Mouse (Mus musculus) hindbrain, embryonic 11.5 days (tissue): ENCODE data around the gene Arhgef6. TPM values are rescaled to one million over a fixed set of nuclear protein-coding genes. Genes with fewer than 3 reads are reported as not detected.

Source experiments
- ATAC-seq: fragments of 200-750 bp; cut with Nextera tagmentation; 2 replicates; pipeline ENCODE4 v1.8.0; 2017; ENCODE audit warnings: mild to moderate bottlenecking, moderate TSS enrichment, moderate library complexity; ENCODE audit not compliant: low FRiP score
- DNase-seq: peaks from one replicate; pipeline ENCODE4 v3.0.0-alpha.2; 2015; ENCODE audit warnings: low spot score
- H3K27ac ChIP-seq: fragments of 300-500 bp; sonication (generic); 2 replicates; pipeline ENCODE4 v1.5.1; 2014; ENCODE audit warnings: mild to moderate bottlenecking, low read depth, low read length
- H3K27me3 ChIP-seq: fragments of 300-500 bp; sonication (generic); 2 replicates; pipeline ENCODE4 v1.6.1; 2014; ENCODE audit warnings: mild to moderate bottlenecking, low read length, moderate library complexity, mixed read lengths; ENCODE audit not compliant: control insufficient read depth, insufficient read depth
- H3K36me3 ChIP-seq: fragments of 300-500 bp; sonication (generic); 2 replicates; pipeline ENCODE4 v1.6.1; 2014; ENCODE audit warnings: mild to moderate bottlenecking, low read length, moderate library complexity, mixed read lengths; ENCODE audit not compliant: control insufficient read depth, insufficient read depth
- H3K4me1 ChIP-seq: fragments of 300-500 bp; sonication (generic); replicated peaks from 2 replicates; pipeline ENCODE4 v1.6.1; 2014; ENCODE audit warnings: low read length, mixed read lengths; ENCODE audit not compliant: control insufficient read depth, insufficient read depth
- H3K4me2 ChIP-seq: fragments of 300-500 bp; sonication (generic); replicated peaks from 2 replicates; pipeline ENCODE4 v1.6.1; 2014; ENCODE audit warnings: mild to moderate bottlenecking, low read depth, low read length
- H3K4me3 ChIP-seq: fragments of 300-500 bp; sonication (generic); 2 replicates; pipeline ENCODE4 v1.5.1; 2014; ENCODE audit warnings: low read depth, low read length
- H3K9ac ChIP-seq: fragments of 300-500 bp; sonication (generic); 2 replicates; pipeline ENCODE4 v1.6.1; 2014; ENCODE audit warnings: low read depth, low read length
- H3K9me3 ChIP-seq: fragments of 300-500 bp; sonication (generic); 2 replicates; pipeline ENCODE4 v1.6.1; 2016; ENCODE audit warnings: low read length; ENCODE audit not compliant: control insufficient read depth
- WGBS: fragments of 180-500 bp; shearing (Covaris S2); extraction: QIAGEN DNeasy Blood & Tissue Kit; methylation state at CpG from one replicate; pipeline ENCODE4 v1.1.7; 2014; 5-methylcytosine and 5-hydroxymethylcytosine counted together
- polyA plus RNA-seq: library from polyadenylated mRNA; unstranded; fragments of >200 nt; fragmentation: Nextera tagmentation; extraction: Ambion mirVana; gene quantifications from 2 replicates; pipeline ENCODE4 v1.2.1, GENCODE M21; 2014

Gene Arhgef6
- polyA plus RNA-seq, 1 experiment from 2014 or later, result 14.5 TPM

DNA sequence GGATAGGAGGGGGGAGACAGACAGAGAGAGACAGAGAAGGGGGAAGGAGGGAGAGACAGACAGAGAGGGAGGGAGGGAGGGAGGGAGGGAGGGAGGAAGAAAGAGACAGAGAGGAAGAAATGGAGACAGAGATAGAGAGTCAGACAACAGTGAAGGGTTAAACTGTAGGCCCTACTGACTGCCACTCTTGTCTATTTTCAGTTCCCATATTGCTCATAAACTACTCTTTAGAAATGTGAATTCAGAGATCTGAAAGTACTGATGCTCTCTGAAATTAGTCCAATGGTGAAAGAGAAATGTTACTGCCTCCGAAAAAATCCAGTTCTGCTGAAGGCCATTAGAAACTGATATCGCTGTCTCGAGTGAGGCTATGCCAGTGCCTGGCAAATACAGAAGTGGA is 56.3 kb downstream of the Arhgef6 start:
- 96% methylated on average over 3 of the region's 3 CpGs for WGBS
- Histone ChIP-seq H3K27ac (no peak overlapping the region), H3K9ac (no peak overlapping the region), H3K9me3 (no peaks in the 10 kb centered on the region), H3K27me3 (no peaks in the 10 kb centered on the region), H3K4me3 (no peak overlapping the region), H3K36me3 (no peaks in the 10 kb centered on the region), H3K4me1 (no peaks in the 10 kb centered on the region), H3K4me2 (no peak overlapping the region)
- no peak for DNase-seq
- no peak for ATAC-seq

GRCm38 (mm10) chrX:57277560-57278335 is 60.8 kb downstream of the Arhgef6 start:
- Histone ChIP-seq H3K4me2 (no peak overlapping the region), H3K27me3 (no peaks in the 10 kb centered on the region), H3K4me1 (no peaks in the 10 kb centered on the region), H3K27ac (no peak overlapping the region), H3K9me3 (no peaks in the 10 kb centered on the region), H3K4me3 (no peak overlapping the region), H3K36me3 (no peaks in the 10 kb centered on the region), H3K9ac (no peak overlapping the region)
- 51% methylated on average over 6 of the region's 6 CpGs for WGBS
- ATAC-seq (peak; percentile 40; the same call in 1 of the 2 replicates), DNase-seq (peak; percentile 2)

DNA sequence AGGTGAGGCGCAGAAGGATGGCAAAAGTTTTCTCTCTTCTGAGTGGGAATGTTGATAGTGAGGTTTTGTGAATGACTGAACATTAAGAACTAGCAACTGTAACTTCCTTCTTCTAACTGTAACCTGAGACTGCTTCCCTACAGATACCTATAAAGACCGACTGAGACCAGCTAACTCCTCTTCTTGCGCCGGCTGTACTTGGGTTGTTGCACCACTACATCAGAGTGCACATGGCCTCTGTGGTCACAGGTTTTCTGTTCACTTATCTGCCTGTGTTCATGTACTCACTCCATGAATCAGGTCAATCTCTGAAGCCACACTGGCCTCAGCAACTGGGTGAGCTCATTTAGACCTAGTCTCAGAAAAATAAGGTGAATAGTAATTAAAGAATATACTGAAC is 75.0 kb downstream of the Arhgef6 start:
- no peaks in the 10 kb centered on the region for H3K36me3 ChIP-seq
- no peak overlapping the region for H3K27ac ChIP-seq
- no peak overlapping the region for H3K9ac ChIP-seq
- H3K27me3 ChIP-seq, result no peaks in the 10 kb centered on the region
- 84% methylated on average over 4 of the region's 4 CpGs for WGBS
- H3K9me3 ChIP-seq, result no peaks in the 10 kb centered on the region
- no peak overlapping the region for H3K4me2 ChIP-seq
- no peaks in the 10 kb centered on the region for H3K4me1 ChIP-seq
- ATAC-seq (no peak), DNase-seq (no peak)
- H3K4me3 ChIP-seq, result no peak overlapping the region

DNA sequence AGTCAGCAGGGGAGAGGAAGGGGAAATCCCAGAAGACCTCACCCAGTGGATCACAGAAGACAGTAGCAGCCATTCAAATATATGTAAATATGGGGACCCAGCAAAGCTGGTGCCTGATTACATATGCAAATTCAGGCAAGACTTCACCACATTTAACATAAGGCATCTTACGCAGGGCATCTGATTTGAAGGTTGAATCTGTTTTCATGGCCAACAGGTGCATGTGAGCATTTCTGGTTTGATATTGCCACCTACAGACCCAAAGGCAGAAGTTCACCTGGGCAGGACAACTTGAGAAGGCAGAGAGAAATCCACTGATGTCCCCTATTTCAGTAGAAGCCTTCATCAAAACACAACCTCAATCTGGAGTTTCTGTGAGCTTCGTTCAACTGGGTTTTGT is 77.8 kb downstream of the Arhgef6 start:
- no peak overlapping the region for H3K27ac ChIP-seq
- no peak overlapping the region for H3K4me3 ChIP-seq
- ATAC-seq, result no peak
- no peaks in the 10 kb centered on the region for H3K36me3 ChIP-seq
- H3K27me3 ChIP-seq, result no peaks in the 10 kb centered on the region
- H3K9ac ChIP-seq, result no peak overlapping the region
- WGBS, result 68% methylated on average over 2 of the region's 2 CpGs
- no peaks in the 10 kb centered on the region for H3K4me1 ChIP-seq
- DNase-seq, result peak; percentile 6
- H3K4me2 ChIP-seq, result no peak overlapping the region
- H3K9me3 ChIP-seq, result no peaks in the 10 kb centered on the region

DNA sequence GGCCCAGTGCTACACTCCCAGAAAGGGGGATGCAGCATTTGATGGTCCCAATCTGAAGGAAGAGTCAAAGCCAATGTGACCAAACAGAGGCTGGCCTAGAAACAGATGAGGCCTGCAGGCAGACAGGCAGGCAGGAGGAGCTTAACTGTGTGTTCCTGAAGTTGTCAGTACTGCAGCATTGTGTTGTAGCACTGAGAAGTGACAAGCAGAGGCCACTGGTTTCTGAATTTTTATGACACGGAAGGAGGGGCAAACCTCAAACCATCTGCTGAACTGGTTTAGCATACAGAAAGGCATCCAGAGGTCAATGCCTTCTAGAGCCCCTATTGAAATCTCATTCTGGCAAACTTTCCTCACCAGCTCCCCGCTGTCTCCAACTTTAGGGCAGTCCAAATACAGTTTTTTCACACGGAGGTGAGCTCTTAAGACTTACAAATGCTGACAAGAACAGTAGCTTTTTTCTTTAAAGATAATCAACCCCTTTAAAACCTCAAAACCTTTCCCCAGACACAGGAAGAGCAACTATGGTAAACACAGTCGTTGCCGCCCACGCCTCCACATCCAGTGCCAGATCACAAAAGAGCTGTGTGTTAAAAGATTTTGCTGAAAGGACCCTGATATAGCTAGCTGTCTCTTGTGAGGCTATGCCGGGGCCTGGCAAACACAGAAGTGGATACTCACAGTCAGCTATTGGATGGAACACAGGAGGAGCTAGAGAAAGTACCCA is 85.0 kb downstream of the Arhgef6 start:
- Histone ChIP-seq H3K4me1 (no peaks in the 10 kb centered on the region), H3K4me2 (no peak overlapping the region), H3K9me3 (no peaks in the 10 kb centered on the region), H3K27ac (no peak overlapping the region), H3K36me3 (no peaks in the 10 kb centered on the region), H3K4me3 (no peak overlapping the region), H3K27me3 (no peaks in the 10 kb centered on the region), H3K9ac (no peak overlapping the region)
- 69% methylated on average over 7 of the region's 7 CpGs for WGBS
- DNase-seq, result no peak
- no peak for ATAC-seq

DNA sequence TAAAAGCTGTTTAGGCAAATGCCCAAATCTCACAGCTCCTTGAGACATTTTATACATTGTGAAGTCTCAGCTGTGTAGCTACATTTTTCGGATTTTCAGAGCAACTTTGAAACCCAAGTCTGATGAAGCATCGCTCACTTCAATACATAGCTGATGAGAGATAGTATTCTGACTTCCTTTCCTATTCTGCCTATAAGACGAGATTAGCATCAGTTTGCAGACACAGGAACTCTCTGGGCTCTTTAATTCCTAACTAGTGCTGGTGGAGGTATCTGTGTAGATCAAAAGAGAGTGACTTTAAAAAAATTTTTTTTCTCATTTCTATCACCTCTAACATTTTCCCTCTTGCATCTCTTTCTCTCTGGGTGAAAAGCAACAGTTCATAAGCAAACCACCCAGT is 100.0 kb downstream of the Arhgef6 start:
- DNase-seq (no peak), ATAC-seq (no peak)
- Histone ChIP-seq H3K36me3 (no peaks in the 10 kb centered on the region), H3K4me3 (no peak overlapping the region), H3K9ac (no peak overlapping the region), H3K27me3 (no peaks in the 10 kb centered on the region), H3K9me3 (no peaks in the 10 kb centered on the region), H3K4me1 (no peaks in the 10 kb centered on the region), H3K4me2 (no peak overlapping the region), H3K27ac (no peak overlapping the region)
- WGBS, result 75% methylated on average over 3 of the region's 3 CpGs

DNA sequence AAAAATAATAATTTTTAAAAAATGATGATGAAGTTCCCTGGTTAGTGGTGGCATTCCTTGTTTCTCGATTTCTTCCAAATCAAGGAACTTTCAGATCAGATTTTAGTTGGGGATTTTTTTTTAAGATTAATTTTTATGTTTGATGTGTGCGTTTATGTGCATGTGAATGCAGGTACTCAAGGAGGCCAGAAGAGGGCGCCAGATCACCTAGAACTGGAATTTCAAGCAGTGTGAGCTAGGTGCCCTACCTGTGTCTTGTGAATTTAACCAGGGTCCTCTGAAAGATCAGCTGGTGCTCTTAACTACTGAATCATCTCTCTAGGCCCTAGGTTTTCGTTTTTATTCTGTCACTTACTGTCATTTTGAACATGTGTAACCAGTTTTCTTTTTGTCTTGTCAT is 102.5 kb downstream of the Arhgef6 start:
- Histone ChIP-seq H3K4me3 (no peak overlapping the region), H3K27ac (no peak overlapping the region), H3K36me3 (no peaks in the 10 kb centered on the region), H3K9ac (no peak overlapping the region), H3K27me3 (no peaks in the 10 kb centered on the region), H3K4me2 (no peak overlapping the region), H3K4me1 (no peaks in the 10 kb centered on the region), H3K9me3 (no peaks in the 10 kb centered on the region)
- DNase-seq (no peak), ATAC-seq (no peak)
- 67% methylated on average over 4 of the region's 4 CpGs for WGBS

- WGBS, result 65% methylated on average over 2 of the region's 2 CpGs
- no peak for DNase-seq
- Histone ChIP-seq H3K4me2 (no peak overlapping the region), H3K4me1 (no peaks in the 10 kb centered on the region), H3K9ac (no peak overlapping the region), H3K36me3 (no peaks in the 10 kb centered on the region), H3K27ac (no peak overlapping the region), H3K4me3 (no peak overlapping the region), H3K27me3 (no peaks in the 10 kb centered on the region), H3K9me3 (no peaks in the 10 kb centered on the region)
- ATAC-seq, result no peak
Measured at GRCm38 (mm10) chrX:57233596-57233995, 104.9 kb downstream of the Arhgef6 start.

GRCm38 (mm10) chrX:57228178-57228577 is 110.4 kb downstream of the Arhgef6 start:
- 67% methylated on average over 2 of the region's 2 CpGs for WGBS
- Histone ChIP-seq H3K9ac (no peak overlapping the region), H3K9me3 (no peaks in the 10 kb centered on the region), H3K27ac (no peak overlapping the region), H3K4me3 (no peak overlapping the region), H3K4me2 (no peak overlapping the region), H3K4me1 (no peaks in the 10 kb centered on the region), H3K27me3 (no peaks in the 10 kb centered on the region), H3K36me3 (no peaks in the 10 kb centered on the region)
- ATAC-seq (no peak), DNase-seq (no peak)
